Mouse (Mus musculus) Muller cell, postnatal 12 days (primary cell): ENCODE data around the gene Caprin2.

ENCODE experiments used
- DNase-seq: peaks from one replicate; pipeline ENCODE4 v3.0.0-alpha.2; 2015; ENCODE audit errors: inconsistent ontology term

The Caprin2 gene

GRCm38 (mm10) chr6:148841760-148842159, 54.3 kb downstream of the Caprin2 start:
- no peak for DNase-seq

- DNase-seq, result no peak
Measured at GRCm38 (mm10) chr6:148838460-148838859, 57.6 kb downstream of the Caprin2 start.

GRCm38 (mm10) chr6:148831728-148832121, 64.3 kb downstream of the Caprin2 start:
- DNase-seq, result no peak

- DNase-seq, result peak; percentile 92
Measured at GRCm38 (mm10) chr6:148830748-148831727, 65.0 kb downstream of the Caprin2 start, which contains the start of gene Ipo8. Gene Ipo8, minus strand, starts transcription at chr6:148831467.

- DNase-seq, result peak; percentile 7
Measured at GRCm38 (mm10) chr6:148830355-148830747, 65.7 kb downstream of the Caprin2 start.

- no peak for DNase-seq
Measured at GRCm38 (mm10) chr6:148826119-148826518, 69.9 kb downstream of the Caprin2 start.

GRCm38 (mm10) chr6:148818624-148819343, 77.3 kb downstream of the Caprin2 start:
- peak; percentile 13 for DNase-seq

- no peak for DNase-seq
Measured at GRCm38 (mm10) chr6:148816751-148817150, 79.3 kb downstream of the Caprin2 start.

GRCm38 (mm10) chr6:148811117-148811516, 84.9 kb downstream of the Caprin2 start:
- peak; percentile 8 for DNase-seq

- no peak for DNase-seq
Measured at GRCm38 (mm10) chr6:148799773-148800172, 96.3 kb downstream of the Caprin2 start.

GRCm38 (mm10) chr6:148795145-148795544, 100.9 kb downstream of the Caprin2 start:
- DNase-seq, result no peak
